Mouse (Mus musculus): ENCODE measurements around the gene Tmf1.

Tmf1 gene

DNA sequence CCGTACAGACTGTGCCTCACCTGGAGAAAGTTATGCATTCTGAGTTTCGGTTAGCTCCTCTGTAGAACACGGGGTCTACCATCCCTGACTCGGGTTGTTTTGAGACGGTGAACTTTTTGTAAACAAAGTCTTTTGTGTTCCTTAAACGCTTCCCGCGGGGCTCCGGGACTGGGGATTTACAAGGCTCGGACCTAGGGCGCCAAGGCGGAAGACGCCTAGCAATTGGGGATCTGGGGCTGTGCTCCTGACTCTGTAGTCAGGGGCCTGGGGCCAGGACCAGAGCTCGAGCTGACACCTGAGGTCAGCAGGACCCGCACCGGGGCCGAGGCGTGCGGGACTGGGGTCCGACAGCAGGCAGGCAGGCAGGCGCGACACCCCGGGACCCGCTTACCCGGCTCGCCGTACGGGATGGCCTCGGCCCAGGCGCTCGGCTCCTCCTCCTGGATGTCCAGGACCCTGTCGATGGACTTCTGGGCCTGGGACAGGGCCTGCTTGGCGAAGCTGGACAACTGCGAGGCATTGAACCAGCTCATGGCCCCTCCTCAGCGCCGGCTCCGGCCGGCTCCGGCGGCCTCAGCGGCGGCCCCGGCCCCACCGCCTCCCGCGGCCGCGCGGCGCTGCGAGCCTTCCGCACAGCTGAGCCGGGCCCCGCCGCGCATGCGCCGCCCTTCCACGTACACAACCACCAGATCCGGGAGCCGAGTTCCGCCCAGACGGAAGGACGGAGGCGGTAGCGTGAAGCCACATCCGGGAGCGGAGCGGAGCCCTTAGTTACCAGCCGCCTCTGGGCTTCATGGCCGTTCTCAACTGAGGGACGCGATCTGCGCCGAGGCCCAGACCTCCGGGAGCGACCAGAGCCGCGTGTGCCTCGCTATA, at the start of gene Tmf1:
Tmf1 (minus strand) TSS at position 632 of the 876 bp plus-strand sequence.
- peak; percentile 91 for DNase-seq (ENCODE audit: low read depth)

DNA sequence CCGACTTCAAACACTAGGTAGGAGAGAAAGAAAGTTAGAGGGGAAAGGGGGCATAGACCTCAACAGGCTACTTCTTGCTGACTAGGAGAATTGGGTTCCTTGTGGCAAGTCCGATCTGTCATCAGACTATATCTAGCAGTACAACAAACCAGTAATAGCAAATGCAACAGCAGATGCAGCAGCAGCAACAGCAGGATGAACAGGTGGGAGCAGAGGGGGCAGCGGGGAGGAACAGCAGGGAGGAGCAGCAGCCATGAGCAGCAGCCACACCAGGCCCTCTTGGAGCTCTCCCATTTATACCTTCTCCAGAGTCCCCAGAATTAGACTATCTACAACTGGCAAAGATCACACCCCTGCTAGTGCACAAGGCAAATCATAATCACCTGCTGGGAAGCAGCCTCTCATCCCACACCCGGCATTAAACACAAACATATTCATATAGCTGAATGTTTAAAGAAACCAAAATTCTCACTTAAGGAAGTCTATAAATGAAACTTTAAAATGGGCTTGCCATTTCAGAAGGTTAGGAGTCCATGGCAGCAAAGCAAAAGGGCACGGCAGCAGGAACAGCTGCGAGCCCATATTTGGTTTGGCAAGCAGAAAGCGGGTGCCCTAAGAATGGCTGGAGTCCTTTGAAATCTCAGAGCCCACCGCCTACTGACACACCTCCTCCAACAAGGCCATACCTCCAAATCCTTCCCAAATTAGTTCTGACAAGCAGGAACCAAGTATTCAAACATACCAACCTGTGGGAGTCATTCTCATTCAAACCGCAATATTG, 48.3 kb upstream of the Tmf1 start:
- no peak for DNase-seq (ENCODE audit: low read depth)

- DNase-seq (ENCODE audit: low read depth): no peak
Measured at GRCm38 (mm10) chr6:97226083-97226491, 47.2 kb upstream of the Tmf1 start.

DNA sequence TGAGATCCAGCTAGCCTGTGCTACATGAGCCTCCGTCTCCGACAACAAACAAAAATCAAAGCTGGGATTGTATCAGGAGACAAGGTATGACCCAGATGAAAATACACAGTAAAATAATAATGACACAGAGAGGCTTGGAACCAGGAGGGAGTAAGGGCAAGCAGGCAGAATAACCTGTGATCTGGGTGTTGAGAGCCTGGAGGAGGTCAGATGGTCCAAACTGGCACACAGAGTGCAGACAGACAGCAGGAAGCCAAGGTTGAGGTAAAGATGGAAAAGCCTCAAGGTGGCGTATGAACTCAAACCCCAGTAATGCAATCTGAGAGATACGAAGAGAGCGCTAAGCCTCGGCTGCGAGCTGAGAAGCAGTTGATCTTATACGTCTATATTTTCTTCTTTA, 45.6 kb upstream of the Tmf1 start:
- no peak for DNase-seq (ENCODE audit: low read depth)

GRCm38 (mm10) chr6:97223566-97223965, 44.6 kb upstream of the Tmf1 start:
- no peak for DNase-seq (ENCODE audit: low read depth)

GRCm38 (mm10) chr6:97222931-97223467, 44.1 kb upstream of the Tmf1 start:
- DNase-seq (ENCODE audit: low read depth): no peak

- no peak for DNase-seq (ENCODE audit: low read depth)
Measured at GRCm38 (mm10) chr6:97222321-97222720, 43.4 kb upstream of the Tmf1 start.

- DNase-seq (ENCODE audit: low read depth): no peak
Measured at GRCm38 (mm10) chr6:97221205-97222025, 42.5 kb upstream of the Tmf1 start.

- DNase-seq (ENCODE audit: low read depth): no peak
Measured at GRCm38 (mm10) chr6:97220672-97221071, 41.8 kb upstream of the Tmf1 start.

GRCm38 (mm10) chr6:97216154-97216821, 37.4 kb upstream of the Tmf1 start:
- no peak for DNase-seq (ENCODE audit: low read depth)

DNA sequence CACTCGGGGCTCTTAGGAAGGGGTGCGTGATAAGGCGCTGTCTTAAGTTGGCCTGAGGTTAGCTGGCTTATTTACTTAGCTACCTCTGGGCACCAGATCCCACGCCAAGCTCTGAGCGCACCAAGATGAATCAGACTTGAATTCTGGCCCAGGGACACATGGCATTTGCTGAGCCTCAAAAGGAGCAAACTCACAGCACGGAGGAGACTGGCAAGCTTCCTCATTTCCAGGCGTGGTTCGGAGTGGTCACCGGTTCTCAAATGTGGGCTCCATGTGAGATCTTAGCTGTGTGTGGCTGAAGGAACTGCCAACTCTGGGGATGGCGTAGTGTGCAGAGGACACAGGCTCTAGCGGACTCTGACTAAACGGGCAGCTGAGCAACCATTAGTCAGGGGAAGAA, 33.1 kb upstream of the Tmf1 start:
- no peak for DNase-seq (ENCODE audit: low read depth)

DNA sequence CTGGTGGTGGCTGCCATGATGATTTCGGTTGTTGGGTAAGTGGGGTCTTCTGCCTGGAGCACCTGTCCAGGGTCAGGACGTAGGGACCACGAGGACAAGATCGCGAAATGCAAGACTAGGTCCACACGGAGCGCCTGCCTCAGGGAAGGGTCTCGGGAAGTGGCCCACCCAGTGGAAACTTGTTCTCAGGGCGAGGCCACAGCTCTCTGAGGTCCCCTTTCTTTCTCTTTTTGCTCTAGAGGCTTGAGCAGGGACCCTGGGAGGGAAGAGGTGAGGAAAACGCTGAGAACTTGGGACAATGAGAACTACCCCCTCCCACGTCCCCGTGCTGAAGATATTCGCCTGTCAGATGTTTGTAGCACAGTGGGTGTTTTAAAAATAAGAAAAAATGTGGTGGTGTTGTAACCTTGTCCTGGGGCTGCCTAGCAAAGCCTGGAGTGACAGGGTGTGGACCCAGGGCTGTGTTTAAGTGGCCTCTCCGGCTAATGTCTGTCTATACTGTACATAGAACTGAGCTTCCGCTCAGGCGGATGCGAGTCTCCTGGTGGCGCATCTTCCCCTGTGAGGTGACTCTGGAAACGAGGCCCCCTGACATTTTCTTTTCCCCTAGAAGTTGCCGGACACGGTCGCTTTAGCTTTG, 32.2 kb upstream of the Tmf1 start:
- DNase-seq (ENCODE audit: low read depth): no peak

DNA sequence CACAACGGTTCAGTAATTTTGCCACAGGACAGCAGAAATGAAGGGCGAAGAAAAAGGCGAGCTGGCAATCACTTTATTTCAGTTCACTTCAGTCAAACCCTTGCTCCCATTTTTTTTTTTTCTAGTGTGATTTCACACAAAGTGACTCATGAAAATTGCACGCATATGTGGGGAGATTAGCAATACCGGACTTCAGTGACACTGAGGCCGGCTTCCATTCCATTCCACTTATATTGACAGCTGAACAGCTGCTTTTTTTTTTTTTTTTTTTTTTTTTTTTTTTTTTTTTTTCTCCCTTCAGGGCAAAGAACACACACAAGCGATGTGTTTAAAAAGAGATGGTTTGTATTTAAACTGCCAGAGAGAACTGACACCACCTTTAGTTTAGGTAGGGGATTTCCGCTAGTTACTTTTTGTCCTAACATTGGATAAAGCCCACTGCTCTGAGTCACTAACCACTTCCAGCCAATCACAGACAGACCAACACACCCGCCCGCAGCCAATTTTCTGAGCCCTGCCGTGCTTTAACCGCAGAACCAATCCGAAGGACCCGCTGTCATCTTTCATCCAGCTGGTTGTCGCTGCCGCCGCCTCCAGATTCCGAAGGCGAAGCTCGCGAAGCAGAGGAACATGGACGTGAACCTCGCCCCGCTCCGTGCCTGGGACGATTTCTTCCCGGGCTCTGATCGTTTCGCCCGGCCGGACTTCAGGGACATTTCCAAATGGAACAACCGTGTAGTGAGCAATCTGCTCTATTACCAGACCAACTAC, 31.5 kb upstream of the Tmf1 start, which contains the start of gene Arl6ip5:
Arl6ip5 (plus strand) TSS at position 499 of the 771 bp plus-strand sequence.
- peak; percentile 85 for DNase-seq (ENCODE audit: low read depth)

DNA sequence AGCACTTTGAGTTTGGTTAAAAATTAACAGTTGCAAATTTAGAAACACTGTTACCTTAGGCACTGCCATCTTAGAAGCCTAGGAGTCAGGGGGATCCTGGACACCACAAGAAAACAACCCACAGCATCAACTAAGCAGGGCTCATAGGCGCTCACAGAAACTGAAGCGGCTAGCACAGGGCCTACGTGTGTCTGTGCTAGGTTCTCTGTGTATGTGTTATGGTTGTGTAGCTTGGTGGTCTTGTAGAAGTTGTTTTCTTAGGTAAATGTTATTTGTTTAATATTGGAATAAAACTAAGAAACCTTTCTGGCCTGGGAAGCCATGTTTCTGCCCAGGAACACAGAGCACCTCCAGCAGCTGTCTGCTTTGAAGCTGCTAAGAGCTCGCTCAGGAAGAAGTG, 30.8 kb upstream of the Tmf1 start:
- no peak for DNase-seq (ENCODE audit: low read depth)

DNA sequence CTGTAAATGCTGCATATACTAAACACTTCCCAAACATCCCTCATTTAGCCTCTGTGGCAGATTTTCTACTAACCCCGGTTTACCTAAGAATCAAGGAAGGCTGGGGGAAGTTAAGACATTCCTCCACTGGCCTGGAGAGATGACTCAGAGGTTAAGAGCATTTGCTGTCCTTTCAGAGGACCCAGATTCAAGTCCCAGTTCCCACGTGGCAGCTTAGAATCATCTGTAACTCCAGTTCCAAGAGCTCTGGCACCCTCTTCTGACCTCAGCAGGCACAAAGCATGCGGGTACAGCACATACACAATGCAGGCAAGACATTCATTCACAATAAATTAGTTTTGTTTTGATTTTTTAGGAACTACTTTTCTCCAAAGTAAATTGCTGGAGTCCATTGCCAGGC, 30.3 kb upstream of the Tmf1 start:
- no peak for DNase-seq (ENCODE audit: low read depth)

DNA sequence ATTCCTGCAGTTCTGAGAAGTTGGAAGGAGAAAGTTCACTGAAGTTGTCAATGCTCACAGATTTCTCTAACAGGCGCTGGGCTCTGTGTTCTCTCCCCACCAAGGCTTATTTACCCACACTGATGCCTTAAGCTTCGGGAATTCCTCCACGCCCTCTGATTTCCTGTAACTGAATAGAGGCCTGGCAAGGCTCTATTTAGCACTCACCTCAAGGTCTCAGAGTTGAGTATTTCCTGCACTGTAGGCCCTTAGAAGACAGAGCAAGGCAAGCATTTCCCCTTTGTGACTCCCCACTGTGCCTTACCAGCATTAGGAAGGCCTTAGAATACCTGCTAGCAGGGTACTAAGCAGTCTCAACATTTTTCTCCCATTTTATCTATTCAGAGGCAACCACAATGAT, 29.5 kb upstream of the Tmf1 start:
- no peak for DNase-seq (ENCODE audit: low read depth)

GRCm38 (mm10) chr6:97207085-97207484, 28.2 kb upstream of the Tmf1 start:
- DNase-seq (ENCODE audit: low read depth): no peak

DNA sequence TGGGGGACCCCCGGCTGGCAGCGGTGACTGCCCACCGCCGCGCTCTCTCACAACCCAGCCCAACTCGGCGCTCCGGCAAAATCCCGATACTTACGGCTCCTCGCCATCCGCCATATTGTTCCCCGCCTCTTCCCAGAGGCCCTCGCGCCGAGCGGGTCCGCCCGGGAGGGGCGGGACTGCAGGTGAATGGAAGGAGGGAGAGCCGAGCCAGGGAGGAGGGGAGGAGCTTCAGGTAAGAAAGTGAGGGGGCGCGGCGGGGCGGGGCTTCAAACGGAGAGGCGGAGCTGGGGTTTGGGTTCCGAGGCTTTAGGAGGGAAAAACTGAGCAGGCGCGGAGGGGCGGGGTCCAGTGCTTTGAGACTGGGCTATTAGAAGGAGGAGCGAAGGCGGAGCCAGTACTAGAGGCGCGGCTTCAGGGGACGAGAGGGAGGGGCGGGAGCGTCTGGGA, 26.5 kb upstream of the Tmf1 start, which contains the start of gene Uba3:
Uba3 (minus strand) TSS at position 209 of the 447 bp plus-strand sequence.
- DNase-seq (ENCODE audit: low read depth): peak; percentile 99

- DNase-seq (ENCODE audit: low read depth): no peak
Measured at GRCm38 (mm10) chr6:97204952-97205351, 26.0 kb upstream of the Tmf1 start.
